Mouse (Mus musculus) olfactory bulb, adult 2 months (tissue): ENCODE measurements at regions not wholly inside any gene's neighbourhood (a gene's known extent, or its start where the extent isn't known, plus 50 kb on each side); places are given as distances from the start of the nearest gene placed in this dataset.

Experiments used
- CTCF ChIP-seq: fragments of 200-500 bp; IDR thresholded peaks from 2 replicates; pipeline ENCODE4 v1.5.1; 2012; ENCODE audit warnings: low read depth, mild to moderate bottlenecking, low read length, moderate library complexity; ENCODE audit not compliant: insufficient read depth
- POLR2A ChIP-seq: fragments of 200-500 bp; IDR thresholded peaks from 2 replicates; pipeline ENCODE4 v1.6.1; 2012; ENCODE audit warnings: mild to moderate bottlenecking, low read depth, low read length, moderate library complexity; ENCODE audit not compliant: insufficient read depth

DNA sequence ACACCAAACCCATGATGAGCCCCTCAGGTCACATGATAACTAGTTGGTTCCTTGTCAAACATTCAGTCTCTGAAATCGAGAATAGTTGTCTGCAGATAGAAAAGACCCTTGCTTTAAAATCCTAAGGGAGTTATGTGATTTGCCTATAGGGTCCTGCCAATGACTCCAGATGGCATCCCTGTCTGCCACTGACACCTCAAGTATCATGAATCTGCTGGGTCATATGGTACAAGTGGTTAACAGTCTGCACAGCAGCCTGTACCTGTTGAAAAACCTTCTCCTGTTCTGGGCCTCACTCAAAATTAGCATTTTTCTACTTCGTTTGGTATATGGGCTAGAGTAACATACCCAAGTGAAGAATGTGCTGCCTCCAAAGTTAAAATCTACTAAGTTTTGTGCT is 246.0 kb upstream of the Zfp703 start:
- TF ChIP-seq CTCF = no peak
- no peak for TF ChIP-seq POLR2A
